Mouse (Mus musculus): Measurements from ENCODE around the gene 4930444G20Rik. TPM values are rescaled to one million over a fixed set of nuclear protein-coding genes. Genes with fewer than 3 reads are reported as not detected.
A peak's percentile ranks its signal among the peaks of the same experiment; 100 is the strongest.
"Not testable (repeated sequence)": the region's sequence is repeated elsewhere in the genome, so short reads cannot be mapped to it uniquely, and the experiment has no call there.

4930444G20Rik gene
- polyA plus RNA-seq (2017; shearing (Covaris generic)) = not detected

- not testable (repeated sequence) for ATAC-seq
Measured at GRCm38 (mm10) chr10:22067979-22068378, at the start of gene 4930444G20Rik. Gene 4930444G20Rik, minus strand, starts transcription at chr10:22068079.

GRCm38 (mm10) chr10:22074531-22074930 lies 6.7 kb upstream of the 4930444G20Rik start:
- ATAC-seq = no peak

GRCm38 (mm10) chr10:22072739-22073138 lies 4.9 kb upstream of the 4930444G20Rik start:
- no peak for ATAC-seq

GRCm38 (mm10) chr10:22070576-22070975 lies 2.7 kb upstream of the 4930444G20Rik start:
- no peak for ATAC-seq

GRCm38 (mm10) chr10:22070168-22070567 lies 2.3 kb upstream of the 4930444G20Rik start:
- ATAC-seq = no peak

GRCm38 (mm10) chr10:22059415-22059814 lies 8.5 kb downstream of the 4930444G20Rik start:
- no peak for ATAC-seq

GRCm38 (mm10) chr10:22059026-22059325 lies 8.9 kb downstream of the 4930444G20Rik start:
- no peak for ATAC-seq

GRCm38 (mm10) chr10:22058218-22059025 lies 9.5 kb downstream of the 4930444G20Rik start:
- peak; percentile 97 for ATAC-seq

- no peak for ATAC-seq
Measured at GRCm38 (mm10) chr10:22055308-22055707, 12.6 kb downstream of the 4930444G20Rik start.

- not testable (repeated sequence) for ATAC-seq
Measured at GRCm38 (mm10) chr10:22036256-22036655, 31.6 kb downstream of the 4930444G20Rik start.

GRCm38 (mm10) chr10:22034303-22034702 lies 33.6 kb downstream of the 4930444G20Rik start:
- ATAC-seq = no peak

GRCm38 (mm10) chr10:22018618-22019017 lies 49.3 kb downstream of the 4930444G20Rik start:
- no peak for ATAC-seq

GRCm38 (mm10) chr10:22017469-22018159 lies 50.3 kb downstream of the 4930444G20Rik start:
- ATAC-seq = no peak

Other genes starting within 250 kb of the 4930444G20Rik start
- gene Sgk1, start 185.9 kb downstream of the 4930444G20Rik start, polyA plus RNA-seq (2017; shearing (Covaris generic)) = 10 to 100 TPM; 34.8 to 57.5 TPM
- 10 to 100 TPM; 12.5 to 23.0 TPM for gene E030030I06Rik, start 81.2 kb upstream of the 4930444G20Rik start, polyA plus RNA-seq (2017; shearing (Covaris generic))
- not detected for gene Raet1e, start 90.5 kb upstream of the 4930444G20Rik start, polyA plus RNA-seq (2017; shearing (Covaris generic))
- gene H60b, start 90.5 kb upstream of the 4930444G20Rik start, polyA plus RNA-seq (2017; shearing (Covaris generic)) = 10 to 100 TPM in 1 of 2 experiments, 1 to 10 TPM in 1; 1.8 to 13.9 TPM